Mouse (Mus musculus) stomach, embryonic 14.5 days (tissue): ENCODE measurements around the gene Tbc1d2. TPM values are rescaled to one million over a fixed set of nuclear protein-coding genes. Genes with fewer than 3 reads are reported as not detected.

Source experiments
- ATAC-seq: fragments of 200-750 bp; cut with Nextera tagmentation; 2 replicates; pipeline ENCODE4 v1.8.0; 2017; ENCODE audit warnings: low read depth, moderate TSS enrichment; ENCODE audit not compliant: insufficient number of reproducible peaks, insufficient read depth, low FRiP score
- H3K27ac ChIP-seq: fragments of 300-500 bp; sonication (generic); 2 replicates; pipeline ENCODE4 v1.5.1; 2014; ENCODE audit warnings: mild to moderate bottlenecking, low read length, moderate library complexity, mixed read lengths
- H3K27me3 ChIP-seq: fragments of 300-500 bp; sonication (generic); 2 replicates; pipeline ENCODE4 v1.6.1; 2014; ENCODE audit warnings: low read length, control low read depth, mixed read lengths; ENCODE audit not compliant: control insufficient read depth, insufficient read depth
- H3K36me3 ChIP-seq: fragments of 300-500 bp; sonication (generic); 2 replicates; pipeline ENCODE4 v1.6.1; 2014; ENCODE audit warnings: mild to moderate bottlenecking, control low read depth, low read length, moderate library complexity, mixed read lengths; ENCODE audit not compliant: control insufficient read depth, insufficient read depth
- H3K4me1 ChIP-seq: fragments of 300-500 bp; sonication (generic); 2 replicates; pipeline ENCODE4 v1.6.1; 2014; ENCODE audit warnings: low read length, control low read depth, mixed read lengths; ENCODE audit not compliant: control insufficient read depth, insufficient read depth
- H3K4me2 ChIP-seq: fragments of 300-500 bp; sonication (generic); replicated peaks from 2 replicates; pipeline ENCODE4 v1.6.1; 2014; ENCODE audit warnings: low read depth, low read length, control low read depth
- H3K4me3 ChIP-seq: fragments of 300-500 bp; sonication (generic); 2 replicates; pipeline ENCODE4 v1.5.1; 2014; ENCODE audit warnings: low read depth, low read length, control low read depth
- H3K9ac ChIP-seq: fragments of 300-500 bp; sonication (generic); replicated peaks from 2 replicates; pipeline ENCODE4 v1.6.1; 2014; ENCODE audit warnings: low read depth, mild to moderate bottlenecking, control low read depth, low read length, moderate library complexity, mixed read lengths
- H3K9me3 ChIP-seq: fragments of 300-500 bp; sonication (generic); 2 replicates; pipeline ENCODE4 v1.6.1; 2016; ENCODE audit warnings: low read depth, low read length, control low read depth; ENCODE audit not compliant: control insufficient read depth
- WGBS: fragments of 180-500 bp; shearing (Covaris S2); extraction: QIAGEN DNeasy Blood & Tissue Kit; methylation state at CpG from one replicate; pipeline ENCODE4 v1.1.7; 2014; 5-methylcytosine and 5-hydroxymethylcytosine counted together
- polyA plus RNA-seq: library from polyadenylated mRNA; unstranded; fragments of >200 nt; fragmentation: Nextera tagmentation; extraction: Ambion mirVana; gene quantifications from 2 replicates; pipeline ENCODE4 v1.2.1, GENCODE M21; 2014

The Tbc1d2 gene
- polyA plus RNA-seq, 1 experiment from 2014 or later: 2.3 TPM

GRCm38 (mm10) chr4:46675992-46676391, 26.0 kb upstream of the Tbc1d2 start:
- Histone ChIP-seq H3K9ac (no peak overlapping the region), H3K9me3 (no peaks in the 10 kb centered on the region), H3K4me1 (no peaks in the 10 kb centered on the region), H3K36me3 (no peaks in the 10 kb centered on the region), H3K4me2 (no peak overlapping the region), H3K4me3 (no peak overlapping the region), H3K27me3 (no peaks in the 10 kb centered on the region), H3K27ac (no peak overlapping the region)
- 57% methylated on average over 4 of the region's 4 CpGs for WGBS
- no peak for ATAC-seq

GRCm38 (mm10) chr4:46675272-46675785, 25.3 kb upstream of the Tbc1d2 start:
- H3K9me3 ChIP-seq: no peaks in the 10 kb centered on the region
- H3K9ac ChIP-seq: no peak overlapping the region
- H3K27me3 ChIP-seq: no peaks in the 10 kb centered on the region
- H3K4me1 ChIP-seq: no peaks in the 10 kb centered on the region
- no peak overlapping the region for H3K27ac ChIP-seq
- WGBS: 72% methylated on average over 11 of the region's 11 CpGs
- no peaks in the 10 kb centered on the region for H3K36me3 ChIP-seq
- H3K4me3 ChIP-seq: no peak overlapping the region
- no peak for ATAC-seq
- H3K4me2 ChIP-seq: no peak overlapping the region

- Histone ChIP-seq H3K27ac (no peak overlapping the region), H3K9me3 (no peaks in the 10 kb centered on the region), H3K9ac (no peak overlapping the region), H3K27me3 (no peaks in the 10 kb centered on the region), H3K36me3 (no peaks in the 10 kb centered on the region), H3K4me2 (no peak overlapping the region), H3K4me1 (peaks cover 6% of the 10 kb centered on the region; the same call in 1 of the 2 replicates), H3K4me3 (no peak overlapping the region)
- no peak for ATAC-seq
- 75% methylated on average over 11 of the region's 11 CpGs for WGBS
Measured at GRCm38 (mm10) chr4:46668620-46669019, 18.6 kb upstream of the Tbc1d2 start.

- Histone ChIP-seq H3K36me3 (no peaks in the 10 kb centered on the region), H3K4me2 (no peak overlapping the region), H3K9ac (no peak overlapping the region), H3K9me3 (no peaks in the 10 kb centered on the region), H3K27ac (no peak overlapping the region), H3K27me3 (no peaks in the 10 kb centered on the region), H3K4me3 (no peak overlapping the region), H3K4me1 (peaks cover 6% of the 10 kb centered on the region; the same call in 1 of the 2 replicates)
- WGBS: 74% methylated on average over 5 of the region's 5 CpGs
- no peak for ATAC-seq
Measured at GRCm38 (mm10) chr4:46666420-46666819, 16.4 kb upstream of the Tbc1d2 start.

GRCm38 (mm10) chr4:46665371-46665774, 15.4 kb upstream of the Tbc1d2 start:
- ATAC-seq: no peak
- H3K4me2 ChIP-seq: no peak overlapping the region
- WGBS: 0% methylated on average over 7 of the region's 8 CpGs

GRCm38 (mm10) chr4:46664123-46665009, 14.4 kb upstream of the Tbc1d2 start:
- no peaks in the 10 kb centered on the region for H3K36me3 ChIP-seq
- peak overlapping the region; percentile 40 for H3K4me3 ChIP-seq
- H3K4me1 ChIP-seq: peaks cover 6% of the 10 kb centered on the region; the same call in 1 of the 2 replicates
- peak; percentile 89 for ATAC-seq
- H3K4me2 ChIP-seq: peak overlapping the region; percentile 75
- H3K27ac ChIP-seq: peak overlapping the region; percentile 81
- H3K9ac ChIP-seq: peak overlapping the region; percentile 49
- 2% methylated on average over 34 of the region's 34 CpGs for WGBS
- H3K27me3 ChIP-seq: no peaks in the 10 kb centered on the region
- no peaks in the 10 kb centered on the region for H3K9me3 ChIP-seq

More at GRCm38 (mm10) chr4:46665371-46665774, 15.4 kb upstream of the Tbc1d2 start:
- no peaks in the 10 kb centered on the region for H3K9me3 ChIP-seq
- H3K27ac ChIP-seq: no peak overlapping the region
- no peak overlapping the region for H3K4me3 ChIP-seq
- H3K36me3 ChIP-seq: no peaks in the 10 kb centered on the region
- H3K27me3 ChIP-seq: no peaks in the 10 kb centered on the region
- H3K9ac ChIP-seq: no peak overlapping the region
- H3K4me1 ChIP-seq: peaks cover 6% of the 10 kb centered on the region; the same call in 1 of the 2 replicates

- 74% methylated on average over 9 of the region's 9 CpGs for WGBS
- Histone ChIP-seq H3K27ac (no peak overlapping the region), H3K4me1 (peaks cover 6% of the 10 kb centered on the region; the same call in 1 of the 2 replicates), H3K9ac (no peak overlapping the region), H3K9me3 (no peaks in the 10 kb centered on the region), H3K36me3 (no peaks in the 10 kb centered on the region), H3K4me2 (no peak overlapping the region), H3K27me3 (no peaks in the 10 kb centered on the region), H3K4me3 (no peak overlapping the region)
- ATAC-seq: no peak
Measured at GRCm38 (mm10) chr4:46661433-46661832, 11.4 kb upstream of the Tbc1d2 start.

- ATAC-seq: no peak
- H3K4me1 ChIP-seq: no peaks in the 10 kb centered on the region
- H3K4me3 ChIP-seq: no peak overlapping the region
- no peak overlapping the region for H3K4me2 ChIP-seq
- no peak overlapping the region for H3K9ac ChIP-seq
- no peaks in the 10 kb centered on the region for H3K27me3 ChIP-seq
- H3K36me3 ChIP-seq: no peaks in the 10 kb centered on the region
- H3K27ac ChIP-seq: no peak overlapping the region
- WGBS: 72% methylated on average over 5 of the region's 5 CpGs
- no peaks in the 10 kb centered on the region for H3K9me3 ChIP-seq
Measured at GRCm38 (mm10) chr4:46658946-46659345, 8.9 kb upstream of the Tbc1d2 start.
